Mouse (Mus musculus) myocyte (in vitro differentiated cells): ENCODE results near the gene Tmtc4. TPM values are rescaled to one million over a fixed set of nuclear protein-coding genes. Genes with fewer than 3 reads are reported as not detected.

Experiments used
- H3K27me3 ChIP-seq: one replicate; pipeline ENCODE4 v1.6.1; 2011; ENCODE audit not compliant: control insufficient read depth, insufficient read depth, insufficient read length
- H3K36me3 ChIP-seq: one replicate; pipeline ENCODE4 v1.6.1; 2011; ENCODE audit not compliant: control insufficient read depth, insufficient read depth
- H3K4me2 ChIP-seq: one replicate; pipeline ENCODE4 v1.6.1; 2011; ENCODE audit warnings: low read depth, control low read depth
- H3K4me3 ChIP-seq: one replicate; pipeline ENCODE4 v1.5.1; 2011; ENCODE audit warnings: mild to moderate bottlenecking, control low read depth, moderate library complexity
- H3K79me2 ChIP-seq: one replicate; pipeline ENCODE4 v1.6.1; 2011; ENCODE audit not compliant: control insufficient read depth, insufficient read depth
- H3ac ChIP-seq: one replicate; pipeline ENCODE4 v1.6.1; 2011; ENCODE audit not compliant: control insufficient read depth, insufficient read length
- CEBPB ChIP-seq: IDR thresholded peaks from 2 replicates; pipeline ENCODE4 v1.6.1; 2011; ENCODE audit warnings: mild to moderate bottlenecking, moderate library complexity; ENCODE audit not compliant: poor library complexity, insufficient read depth, severe bottlenecking
- E2F4 ChIP-seq: IDR thresholded peaks from one replicate; pipeline ENCODE4 v1.6.1; 2011; ENCODE audit warnings: mild to moderate bottlenecking, control low read depth, moderate library complexity; ENCODE audit not compliant: insufficient read depth
- MAX ChIP-seq: IDR thresholded peaks from one replicate; pipeline ENCODE4 v1.6.1; 2011; ENCODE audit warnings: low read depth, mild to moderate bottlenecking, control low read depth
- MYOD1 ChIP-seq, 3 experiments: IDR thresholded peaks; one replicate each; pipeline ENCODE4 v1.6.1; 2011; ENCODE audit warnings: control low read depth in 2 of 3, low read depth in 2 of 3, mild to moderate bottlenecking in 2 of 3, moderate library complexity in 1 of 3; ENCODE audit not compliant: insufficient read length in 2 of 3, control insufficient read depth in 1 of 3
- MYOG ChIP-seq, 3 experiments: IDR thresholded peaks; one replicate each; pipeline ENCODE4 v1.6.1; 2011; ENCODE audit warnings: control low read depth in 2 of 3, low read depth in 2 of 3, mild to moderate bottlenecking in 2 of 3; ENCODE audit not compliant: insufficient read length in 2 of 3, control insufficient read depth in 1 of 3, insufficient read depth in 1 of 3
- POLR2A ChIP-seq: IDR thresholded peaks from one replicate; pipeline ENCODE4 v1.6.1; 2011; ENCODE audit warnings: low read depth, mild to moderate bottlenecking, control low read depth, moderate library complexity; ENCODE audit not compliant: insufficient read length
- POLR2AphosphoS2 ChIP-seq: IDR thresholded peaks from one replicate; pipeline ENCODE4 v1.6.1; 2011; ENCODE audit warnings: low read depth, control low read depth; ENCODE audit not compliant: insufficient read length
- REST ChIP-seq: IDR thresholded peaks from one replicate; pipeline ENCODE4 v1.6.1; 2011; ENCODE audit warnings: mild to moderate bottlenecking, control low read depth, moderate library complexity; ENCODE audit not compliant: insufficient read depth, insufficient read length
- SRF ChIP-seq: IDR thresholded peaks from one replicate; pipeline ENCODE4 v1.6.1; 2011; ENCODE audit warnings: low read depth; ENCODE audit not compliant: control insufficient read depth, insufficient read length
- TCF12 ChIP-seq: IDR thresholded peaks from one replicate; pipeline ENCODE4 v1.6.1; 2011; ENCODE audit warnings: mild to moderate bottlenecking, control low read depth; ENCODE audit not compliant: poor library complexity, insufficient read depth, severe bottlenecking
- TCF3 ChIP-seq: IDR thresholded peaks from one replicate; pipeline ENCODE4 v1.6.1; 2011; ENCODE audit warnings: low read depth, control low read depth; ENCODE audit not compliant: insufficient read length
- USF1 ChIP-seq: IDR thresholded peaks from one replicate; pipeline ENCODE4 v1.6.1; 2011; ENCODE audit warnings: low read depth, mild to moderate bottlenecking, control low read depth, moderate library complexity
- polyA plus RNA-seq: library from polyadenylated mRNA; unstranded; fragments of >200 nt; fragmentation: generic; extraction: Trizol; gene quantifications from one replicate; pipeline ENCODE4 v1.2.1, GENCODE M21; 2012; ENCODE audit warnings: missing spikeins

Tmtc4 gene
- polyA plus RNA-seq: 8.2 TPM

- Histone ChIP-seq H3ac (peak within 1 kb of the TSS; percentile 29), H3K36me3 (no peaks in the 10 kb centered on the region), H3K4me3 (peak within 1 kb of the TSS; percentile 43), H3K27me3 (no peaks in the 10 kb centered on the region), H3K4me2 (peak within 1 kb of the TSS; percentile 97), H3K79me2 (no peaks in the 10 kb centered on the region)
- peak in 2 of 3 experiments; percentile 63 to 65 for TF ChIP-seq MYOD1 (IDR thresholded peaks at IDR 0.05; ENCODE audit: control insufficient read depth in 1 of 3, insufficient read length in 2 of 3, low read depth in 2 of 3)
- peak; percentile 98 for TF ChIP-seq POLR2AphosphoS2
- no peak for TF ChIP-seq TCF12
- TF ChIP-seq POLR2A: peak; percentile 100
- TF ChIP-seq MYOG (IDR thresholded peaks at IDR 0.05; ENCODE audit: control insufficient read depth in 1 of 3, insufficient read depth in 1 of 3, insufficient read length in 2 of 3, low read depth in 2 of 3): peak; percentile 1 to 67 (median 33)
- TF ChIP-seq SRF: no peak
- TF ChIP-seq E2F4: peak; percentile 63
Observed at GRCm38 (mm10) chr14:122983226-122984215, at the start of gene Tmtc4. Gene Tmtc4 (minus strand): TSS chr14:122984035.

GRCm38 (mm10) chr14:123032435-123032834 is 48.6 kb upstream of the Tmtc4 start:
- Histone ChIP-seq H3ac (no peak overlapping the region), H3K36me3 (no peaks in the 10 kb centered on the region), H3K4me2 (no peak overlapping the region), H3K79me2 (no peaks in the 10 kb centered on the region), H3K4me3 (no peak overlapping the region), H3K27me3 (no peaks in the 10 kb centered on the region)
- no peak for TF ChIP-seq POLR2A
- no peak for TF ChIP-seq MAX
- no peak for TF ChIP-seq E2F4
- TF ChIP-seq SRF: no peak
- no peak for TF ChIP-seq MYOD1 (IDR thresholded peaks at IDR 0.05; ENCODE audit: control insufficient read depth in 1 of 3, insufficient read length in 2 of 3, low read depth in 2 of 3)
- no peak for TF ChIP-seq TCF3
- TF ChIP-seq MYOG (IDR thresholded peaks at IDR 0.05; ENCODE audit: control insufficient read depth in 1 of 3, insufficient read depth in 1 of 3, insufficient read length in 2 of 3, low read depth in 2 of 3): no peak
- no peak for TF ChIP-seq TCF12
- TF ChIP-seq REST: no peak
- no peak for TF ChIP-seq USF1
- no peak for TF ChIP-seq POLR2AphosphoS2
- TF ChIP-seq CEBPB: no peak

- H3K4me3 ChIP-seq: no peak overlapping the region
- no peak overlapping the region for H3ac ChIP-seq
- no peak overlapping the region for H3K4me2 ChIP-seq
- H3K27me3 ChIP-seq: no peaks in the 10 kb centered on the region
- no peaks in the 10 kb centered on the region for H3K36me3 ChIP-seq
- TF ChIP-seq MAX: no peak
- no peak for TF ChIP-seq TCF3
- no peak for TF ChIP-seq SRF
- no peaks in the 10 kb centered on the region for H3K79me2 ChIP-seq
Observed at GRCm38 (mm10) chr14:123027876-123028275, 44.0 kb upstream of the Tmtc4 start.

- H3ac ChIP-seq: no peak overlapping the region
- no peaks in the 10 kb centered on the region for H3K36me3 ChIP-seq
- no peak for TF ChIP-seq TCF3
- no peak for TF ChIP-seq POLR2AphosphoS2
- no peaks in the 10 kb centered on the region for H3K27me3 ChIP-seq
- H3K4me2 ChIP-seq: no peak overlapping the region
- no peak overlapping the region for H3K4me3 ChIP-seq
- no peaks in the 10 kb centered on the region for H3K79me2 ChIP-seq
Observed at GRCm38 (mm10) chr14:123022981-123023380, 39.1 kb upstream of the Tmtc4 start.

- TF ChIP-seq MAX (no peak), SRF (no peak), POLR2AphosphoS2 (no peak), TCF3 (no peak), CEBPB (no peak), MYOD1 (IDR thresholded peaks at IDR 0.05; ENCODE audit: control insufficient read depth in 1 of 3, insufficient read length in 2 of 3, low read depth in 2 of 3) (no peak), TCF12 (no peak), POLR2A (no peak), REST (no peak), MYOG (IDR thresholded peaks at IDR 0.05; ENCODE audit: control insufficient read depth in 1 of 3, insufficient read depth in 1 of 3, insufficient read length in 2 of 3, low read depth in 2 of 3) (no peak), USF1 (no peak), E2F4 (no peak)
- Histone ChIP-seq H3K79me2 (no peaks in the 10 kb centered on the region), H3K4me2 (no peak overlapping the region), H3ac (no peak overlapping the region), H3K36me3 (no peaks in the 10 kb centered on the region), H3K27me3 (no peaks in the 10 kb centered on the region), H3K4me3 (no peak overlapping the region)
Observed at GRCm38 (mm10) chr14:123016310-123016709, 32.5 kb upstream of the Tmtc4 start.
